Mouse (Mus musculus): ENCODE measurements around the gene Tpi1.

DNA sequence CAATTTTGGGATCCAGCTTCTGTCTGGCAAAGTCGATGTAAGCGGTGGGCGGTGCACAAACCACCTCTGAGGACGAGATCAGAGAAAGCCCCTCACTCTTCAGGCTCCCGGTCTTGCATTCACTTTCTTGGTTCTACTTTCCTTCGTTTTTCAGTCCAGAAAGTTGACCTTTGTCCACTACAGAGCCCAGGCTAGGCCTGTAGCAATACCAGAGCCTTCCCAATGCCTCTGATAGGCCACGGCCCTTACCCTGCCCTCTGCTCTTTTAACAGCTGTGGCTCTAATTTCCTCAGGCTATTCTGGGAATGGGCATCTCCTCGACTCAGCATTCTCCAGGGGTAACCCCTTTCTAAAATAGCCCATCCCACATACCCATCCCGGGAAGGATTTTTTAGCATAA lies 1.2 kb downstream of the Tpi1 start:
- TF ChIP-seq CTCF (IDR thresholded peaks at IDR 0.05; ENCODE audit: low read depth) (no peak), EP300 (IDR thresholded peaks at IDR 0.05; ENCODE audit: low read depth) (no peak)
